Mouse (Mus musculus) hindbrain, embryonic 12.5 days (tissue): ENCODE measurements around the gene Rest. TPM values are rescaled to one million over a fixed set of nuclear protein-coding genes. Genes with fewer than 3 reads are reported as not detected.

ENCODE experiments used
- ATAC-seq: fragments of 200-750 bp; cut with Nextera tagmentation; 2 replicates; pipeline ENCODE4 v1.8.0; 2017; ENCODE audit warnings: moderate TSS enrichment; ENCODE audit not compliant: low FRiP score
- H3K27ac ChIP-seq: fragments of 300-500 bp; sonication (generic); 2 replicates; pipeline ENCODE4 v1.5.1; 2016; ENCODE audit warnings: mild to moderate bottlenecking
- H3K27me3 ChIP-seq: fragments of 300-500 bp; sonication (generic); 2 replicates; pipeline ENCODE4 v1.6.1; 2016; ENCODE audit warnings: mild to moderate bottlenecking
- H3K36me3 ChIP-seq: fragments of 300-500 bp; sonication (generic); 2 replicates; pipeline ENCODE4 v1.6.1; 2016; ENCODE audit warnings: mild to moderate bottlenecking
- H3K4me1 ChIP-seq: fragments of 300-500 bp; sonication (generic); 2 replicates; pipeline ENCODE4 v1.6.1; 2016
- H3K4me2 ChIP-seq: fragments of 300-500 bp; sonication (generic); replicated peaks from 2 replicates; pipeline ENCODE4 v1.6.1; 2016; ENCODE audit warnings: mild to moderate bottlenecking
- H3K4me3 ChIP-seq: fragments of 300-500 bp; sonication (generic); 2 replicates; pipeline ENCODE4 v1.5.1; 2016; ENCODE audit warnings: mild to moderate bottlenecking
- H3K9ac ChIP-seq: fragments of 300-500 bp; sonication (generic); 2 replicates; pipeline ENCODE4 v1.6.1; 2016; ENCODE audit warnings: mild to moderate bottlenecking, moderate library complexity
- H3K9me3 ChIP-seq: fragments of 300-500 bp; sonication (generic); replicated peaks from 2 replicates; pipeline ENCODE4 v1.6.1; 2016; ENCODE audit warnings: mild to moderate bottlenecking
- WGBS: fragments of 180-500 bp; shearing (Covaris S2); methylation state at CpG from one replicate; pipeline ENCODE4 v1.1.7; 2016; 5-methylcytosine and 5-hydroxymethylcytosine counted together
- polyA plus RNA-seq: library from polyadenylated mRNA; unstranded; fragments of >200 nt; fragmentation: Nextera tagmentation; extraction: Ambion mirVana; gene quantifications from 2 replicates; pipeline ENCODE4 v1.2.1, GENCODE M21; 2016

The Rest gene
- polyA plus RNA-seq, 1 experiment from 2014 or later = 28.7 TPM

GRCm38 (mm10) chr5:77289686-77290085 lies 24.4 kb downstream of the Rest start:
- no peak overlapping the region for H3K4me2 ChIP-seq
- no peak overlapping the region for H3K27ac ChIP-seq
- no peaks in the 10 kb centered on the region for H3K4me1 ChIP-seq
- WGBS = 86% methylated on average over 8 of the region's 8 CpGs
- H3K36me3 ChIP-seq = peaks cover 73% of the 10 kb centered on the region
- H3K9me3 ChIP-seq = no peaks in the 10 kb centered on the region
- H3K4me3 ChIP-seq = no peak overlapping the region
- no peak overlapping the region for H3K9ac ChIP-seq
- no peaks in the 10 kb centered on the region for H3K27me3 ChIP-seq
- ATAC-seq = no peak

- no peak for ATAC-seq
- WGBS = 89% methylated on average over 2 of the region's 2 CpGs
These were observed 25.3 kb downstream of the Rest start for GRCm38 (mm10) chr5:77290606-77291005.

GRCm38 (mm10) chr5:77292803-77293522 lies 27.7 kb downstream of the Rest start:
- WGBS = 92% methylated on average over 7 of the region's 7 CpGs
- no peaks in the 10 kb centered on the region for H3K4me1 ChIP-seq
- no peak overlapping the region for H3K4me2 ChIP-seq
- no peak overlapping the region for H3K27ac ChIP-seq
- H3K4me3 ChIP-seq = no peak overlapping the region
- peaks cover 87% of the 10 kb centered on the region for H3K36me3 ChIP-seq
- no peaks in the 10 kb centered on the region for H3K27me3 ChIP-seq
- no peak for ATAC-seq
- no peaks in the 10 kb centered on the region for H3K9me3 ChIP-seq
- H3K9ac ChIP-seq = no peak overlapping the region

More at GRCm38 (mm10) chr5:77290606-77291005, 25.3 kb downstream of the Rest start:
- Histone ChIP-seq H3K4me2 (no peak overlapping the region), H3K9me3 (no peaks in the 10 kb centered on the region), H3K27ac (no peak overlapping the region), H3K9ac (no peak overlapping the region), H3K27me3 (no peaks in the 10 kb centered on the region), H3K4me3 (no peak overlapping the region), H3K4me1 (no peaks in the 10 kb centered on the region), H3K36me3 (peaks cover 83% of the 10 kb centered on the region)

- Histone ChIP-seq H3K27ac (no peak overlapping the region), H3K4me3 (no peak overlapping the region), H3K9ac (no peak overlapping the region), H3K4me2 (no peak overlapping the region), H3K4me1 (no peaks in the 10 kb centered on the region), H3K36me3 (peaks cover 58% of the 10 kb centered on the region), H3K9me3 (no peaks in the 10 kb centered on the region), H3K27me3 (no peaks in the 10 kb centered on the region)
- ATAC-seq = no peak
- 90% methylated on average over 2 of the region's 2 CpGs for WGBS
These were observed 34.2 kb downstream of the Rest start for GRCm38 (mm10) chr5:77299486-77299885.

GRCm38 (mm10) chr5:77301296-77301903 lies 36.1 kb downstream of the Rest start:
- 90% methylated on average over 6 of the region's 6 CpGs for WGBS

GRCm38 (mm10) chr5:77307821-77308553 lies 42.7 kb downstream of the Rest start:
- ATAC-seq = no peak
- H3K36me3 ChIP-seq = peaks cover 29% of the 10 kb centered on the region
- WGBS = 79% methylated on average over 5 of the region's 5 CpGs

More at GRCm38 (mm10) chr5:77301296-77301903, 36.1 kb downstream of the Rest start:
- Histone ChIP-seq H3K9me3 (no peaks in the 10 kb centered on the region), H3K27ac (no peak overlapping the region), H3K27me3 (no peaks in the 10 kb centered on the region), H3K36me3 (peaks cover 52% of the 10 kb centered on the region), H3K4me2 (no peak overlapping the region), H3K9ac (no peak overlapping the region), H3K4me1 (no peaks in the 10 kb centered on the region), H3K4me3 (no peak overlapping the region)
- no peak for ATAC-seq

GRCm38 (mm10) chr5:77309051-77309906 lies 44.0 kb downstream of the Rest start:
- Histone ChIP-seq H3K9ac (peak overlapping the region; percentile 93), H3K27me3 (no peaks in the 10 kb centered on the region), H3K4me1 (peaks cover 32% of the 10 kb centered on the region), H3K27ac (peak overlapping the region; percentile 90), H3K4me3 (peak overlapping the region; percentile 78), H3K36me3 (peaks cover 33% of the 10 kb centered on the region), H3K4me2 (peak overlapping the region; percentile 98), H3K9me3 (no peaks in the 10 kb centered on the region)
- WGBS = under 1% methylated on average over 75 of the region's 76 CpGs
- peak; percentile 48 for ATAC-seq

More at GRCm38 (mm10) chr5:77307821-77308553, 42.7 kb downstream of the Rest start:
- no peaks in the 10 kb centered on the region for H3K9me3 ChIP-seq
- H3K9ac ChIP-seq = peak overlapping the region; percentile 93; the same call in 1 of the 2 replicates
- peak overlapping the region; percentile 78 for H3K4me3 ChIP-seq
- peak overlapping the region; percentile 98 for H3K4me2 ChIP-seq
- H3K4me1 ChIP-seq = peaks cover 32% of the 10 kb centered on the region
- no peaks in the 10 kb centered on the region for H3K27me3 ChIP-seq
- no peak overlapping the region for H3K27ac ChIP-seq

GRCm38 (mm10) chr5:77309924-77310772 lies 44.9 kb downstream of the Rest start, which contains the start of the genes Noa1 and Polr2b:
Noa1 (minus strand) TSS chr5:77310084.
Polr2b (plus strand) TSS chr5:77310147.
- H3K36me3 ChIP-seq = peaks cover 39% of the 10 kb centered on the region
- peak within 1 kb of the TSS; percentile 93 for H3K9ac ChIP-seq
- H3K4me2 ChIP-seq = peak within 1 kb of the TSS; percentile 98
- peak within 1 kb of the TSS; percentile 78 for H3K4me3 ChIP-seq
- peak within 1 kb of the TSS; percentile 90 for H3K27ac ChIP-seq
- H3K9me3 ChIP-seq = no peaks in the 10 kb centered on the region
- under 1% methylated on average over 85 of the region's 85 CpGs for WGBS
- no peaks in the 10 kb centered on the region for H3K27me3 ChIP-seq
- peak; percentile 97 for ATAC-seq
- H3K4me1 ChIP-seq = peaks cover 32% of the 10 kb centered on the region

GRCm38 (mm10) chr5:77314206-77314605 lies 48.9 kb downstream of the Rest start:
- no peak overlapping the region for H3K9ac ChIP-seq
- ATAC-seq = no peak
- WGBS = 98% methylated on average over 4 of the region's 4 CpGs
- H3K27ac ChIP-seq = no peak overlapping the region
- no peaks in the 10 kb centered on the region for H3K9me3 ChIP-seq
- peaks cover 14% of the 10 kb centered on the region for H3K4me1 ChIP-seq
- H3K27me3 ChIP-seq = no peaks in the 10 kb centered on the region
- H3K4me3 ChIP-seq = no peak overlapping the region
- H3K4me2 ChIP-seq = no peak overlapping the region
- H3K36me3 ChIP-seq = peaks cover 49% of the 10 kb centered on the region

GRCm38 (mm10) chr5:77314986-77315385 lies 49.7 kb downstream of the Rest start:
- H3K27ac ChIP-seq = no peak overlapping the region
- H3K9ac ChIP-seq = no peak overlapping the region
- 89% methylated on average over 6 of the region's 6 CpGs for WGBS
- H3K4me1 ChIP-seq = peaks cover 14% of the 10 kb centered on the region
- H3K27me3 ChIP-seq = no peaks in the 10 kb centered on the region
- H3K4me3 ChIP-seq = no peak overlapping the region
- no peak for ATAC-seq
- H3K9me3 ChIP-seq = no peaks in the 10 kb centered on the region
- peaks cover 52% of the 10 kb centered on the region for H3K36me3 ChIP-seq
- H3K4me2 ChIP-seq = no peak overlapping the region

GRCm38 (mm10) chr5:77324936-77325335 lies 59.6 kb downstream of the Rest start:
- no peaks in the 10 kb centered on the region for H3K9me3 ChIP-seq
- H3K4me2 ChIP-seq = no peak overlapping the region
- H3K9ac ChIP-seq = no peak overlapping the region
- 94% methylated on average over 1 of the region's 1 CpGs for WGBS
- no peak for ATAC-seq
- peaks cover 89% of the 10 kb centered on the region for H3K36me3 ChIP-seq
- no peaks in the 10 kb centered on the region for H3K27me3 ChIP-seq
- H3K4me1 ChIP-seq = no peaks in the 10 kb centered on the region
- H3K27ac ChIP-seq = no peak overlapping the region
- H3K4me3 ChIP-seq = no peak overlapping the region
